Mouse (Mus musculus) liver, adult 2 months (tissue): ENCODE results near the gene Nfasc. TPM values are rescaled to one million over a fixed set of nuclear protein-coding genes. Genes with fewer than 3 reads are reported as not detected.

Source experiments
- DNase-seq: peaks from one replicate; pipeline ENCODE4 v3.0.0-alpha.2; 2011; ENCODE audit warnings: low read depth, low spot score; ENCODE audit errors: extremely low read depth
- H3K27ac ChIP-seq: fragments of 200-500 bp; replicated peaks from 2 replicates; pipeline ENCODE4 v1.5.1; 2012; ENCODE audit warnings: low read depth, mild to moderate bottlenecking, control low read depth, inconsistent platforms, low read length; ENCODE audit not compliant: insufficient read depth
- H3K27me3 ChIP-seq: fragments of 200-500 bp; 2 replicates; pipeline ENCODE4 v1.6.1; 2012; ENCODE audit warnings: mild to moderate bottlenecking, moderate library complexity, low read length, inconsistent platforms; ENCODE audit not compliant: control insufficient read depth, insufficient read depth
- H3K36me3 ChIP-seq: fragments of 200-500 bp; 2 replicates; pipeline ENCODE4 v1.6.1; 2012; ENCODE audit warnings: low read length, inconsistent platforms; ENCODE audit not compliant: control insufficient read depth, insufficient read depth
- H3K4me1 ChIP-seq: fragments of 200-500 bp; 2 replicates; pipeline ENCODE4 v1.6.1; 2011; ENCODE audit warnings: low read length; ENCODE audit not compliant: control insufficient read depth, insufficient read depth
- H3K4me3 ChIP-seq: fragments of 200-500 bp; 2 replicates; pipeline ENCODE4 v1.5.1; 2011; ENCODE audit warnings: low read depth, mild to moderate bottlenecking, control low read depth, low read length, moderate library complexity; ENCODE audit not compliant: insufficient read depth
- H3K79me2 ChIP-seq: fragments of 200-500 bp; 2 replicates; pipeline ENCODE4 v1.6.1; 2012; ENCODE audit warnings: inconsistent platforms, mild to moderate bottlenecking, low read length, moderate library complexity; ENCODE audit not compliant: control insufficient read depth, insufficient read depth
- H3K9ac ChIP-seq: fragments of 200-500 bp; 2 replicates; pipeline ENCODE4 v1.6.1; 2012; ENCODE audit warnings: low read depth, mild to moderate bottlenecking, control low read depth, inconsistent platforms, low read length
- CTCF ChIP-seq: fragments of 200-500 bp; IDR thresholded peaks from 2 replicates; pipeline ENCODE4 v1.5.1; 2011; ENCODE audit warnings: low read depth, low read length, control low read depth
- POLR2A ChIP-seq: fragments of 200-500 bp; IDR thresholded peaks from 2 replicates; pipeline ENCODE4 v1.6.1; 2011; ENCODE audit warnings: low read length, control low read depth; ENCODE audit not compliant: insufficient read depth; ENCODE audit errors: extremely low read depth
- WGBS: fragments of 180-500 bp; shearing (Covaris S2); methylation state at CpG from one replicate; pipeline ENCODE4 v1.1.7; 2018; 5-methylcytosine and 5-hydroxymethylcytosine counted together
- polyA plus RNA-seq: library from polyadenylated mRNA; depleted of rRNA; stranded (reverse); fragments of >200 nt; gene quantifications from 2 replicates; pipeline ENCODE4 v1.2.3, GENCODE M21; 2012
- total RNA-seq: library from RNA; depleted of rRNA; stranded (reverse); fragments of >200 nt; gene quantifications from 2 replicates; pipeline ENCODE4 v1.2.3, GENCODE M21; 2014

Gene Nfasc
- total and polyA plus RNA-seq, 2 experiments = 0.09 to 0.11 TPM

DNA sequence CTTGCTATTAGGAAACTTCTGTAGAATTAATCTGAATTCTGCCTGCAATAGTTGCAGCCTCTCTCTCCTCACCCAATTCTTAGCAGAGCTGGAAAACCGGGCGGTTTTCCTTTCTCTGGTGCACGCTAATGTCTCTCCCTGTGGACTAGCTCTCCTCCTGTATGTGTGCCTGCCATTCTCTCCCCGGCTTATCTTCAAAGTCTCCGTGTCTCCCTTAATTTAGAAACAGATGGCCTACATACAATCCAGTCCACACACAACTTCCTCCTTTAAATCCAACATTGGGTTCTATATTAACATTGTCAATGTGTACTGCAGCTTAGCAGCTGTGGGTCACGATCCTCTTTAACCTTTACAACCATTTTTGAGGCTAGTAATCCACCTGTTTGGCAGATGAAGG, 116.6 kb downstream of the Nfasc start:
- Histone ChIP-seq H3K4me1 (no peaks in the 10 kb centered on the region), H3K79me2 (no peaks in the 10 kb centered on the region), H3K36me3 (no peaks in the 10 kb centered on the region), H3K27me3 (no peaks in the 10 kb centered on the region), H3K9ac (no peak overlapping the region), H3K27ac (no peak overlapping the region), H3K4me3 (no peak overlapping the region)
- DNase-seq = no peak
- 81% methylated on average over 6 of the region's 6 CpGs for WGBS
- TF ChIP-seq CTCF (no peak), POLR2A (no peak)

- Histone ChIP-seq H3K4me3 (no peak overlapping the region), H3K4me1 (no peaks in the 10 kb centered on the region), H3K79me2 (no peaks in the 10 kb centered on the region), H3K9ac (no peak overlapping the region), H3K27me3 (no peaks in the 10 kb centered on the region), H3K27ac (no peak overlapping the region), H3K36me3 (no peaks in the 10 kb centered on the region)
- TF ChIP-seq CTCF = no peak
- TF ChIP-seq POLR2A = no peak
- no peak for DNase-seq
- WGBS = 54% methylated on average over 1 of the region's 1 CpGs
Measured at GRCm38 (mm10) chr1:132624466-132624865, 117.1 kb downstream of the Nfasc start.

- Histone ChIP-seq H3K4me3 (no peak overlapping the region), H3K4me1 (no peaks in the 10 kb centered on the region), H3K79me2 (no peaks in the 10 kb centered on the region), H3K9ac (no peak overlapping the region), H3K36me3 (no peaks in the 10 kb centered on the region), H3K27me3 (no peaks in the 10 kb centered on the region), H3K27ac (no peak overlapping the region)
- TF ChIP-seq CTCF (no peak), POLR2A (no peak)
- 60% methylated on average over 14 of the region's 14 CpGs for WGBS
- DNase-seq = no peak
Measured at GRCm38 (mm10) chr1:132623641-132624336, 117.8 kb downstream of the Nfasc start.

- Histone ChIP-seq H3K27ac (no peak overlapping the region), H3K36me3 (no peaks in the 10 kb centered on the region), H3K27me3 (no peaks in the 10 kb centered on the region), H3K4me3 (no peak overlapping the region), H3K79me2 (no peaks in the 10 kb centered on the region), H3K9ac (no peak overlapping the region), H3K4me1 (no peaks in the 10 kb centered on the region)
- no peak for DNase-seq
- TF ChIP-seq POLR2A (no peak), CTCF (no peak)
- 71% methylated on average over 4 of the region's 4 CpGs for WGBS
Measured at GRCm38 (mm10) chr1:132612066-132612465, 129.5 kb downstream of the Nfasc start.

DNA sequence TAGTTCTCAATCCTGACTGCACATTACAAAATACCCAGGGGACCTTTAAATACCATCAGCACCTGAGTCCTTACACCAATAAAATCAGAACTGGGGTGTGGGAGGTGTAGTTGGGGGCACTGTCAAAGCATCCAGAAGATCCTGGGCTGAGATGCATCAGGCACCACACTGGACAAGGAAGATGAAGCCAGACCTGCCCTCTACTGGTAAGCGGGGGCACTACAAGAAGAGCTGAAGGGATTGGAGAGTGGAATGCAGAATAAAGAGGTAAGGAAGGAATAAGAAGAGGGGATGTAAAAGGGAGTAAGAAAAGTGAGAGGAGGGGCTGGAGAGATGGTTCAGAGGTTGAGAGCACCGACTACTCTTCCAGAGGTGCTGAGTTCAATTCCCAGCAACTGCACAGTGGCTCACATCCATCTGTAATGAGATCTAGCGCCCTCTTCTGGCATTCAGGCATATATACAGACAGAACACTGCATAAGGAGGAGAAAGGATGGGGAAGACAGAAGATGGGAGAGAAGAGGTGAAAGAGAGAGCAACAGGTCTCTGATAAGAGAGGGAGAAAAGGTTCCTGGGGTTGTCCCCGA, 132.5 kb downstream of the Nfasc start:
- Histone ChIP-seq H3K4me3 (no peak overlapping the region), H3K27me3 (no peaks in the 10 kb centered on the region), H3K9ac (no peak overlapping the region), H3K27ac (no peak overlapping the region), H3K36me3 (no peaks in the 10 kb centered on the region), H3K79me2 (no peaks in the 10 kb centered on the region), H3K4me1 (no peaks in the 10 kb centered on the region)
- no peak for TF ChIP-seq POLR2A
- peak; percentile 71 for TF ChIP-seq CTCF
- 34% methylated on average over 4 of the region's 4 CpGs for WGBS
- DNase-seq = peak; percentile 25

GRCm38 (mm10) chr1:132602161-132602560, 139.4 kb downstream of the Nfasc start:
- Histone ChIP-seq H3K79me2 (no peaks in the 10 kb centered on the region), H3K4me1 (no peaks in the 10 kb centered on the region), H3K36me3 (no peaks in the 10 kb centered on the region), H3K4me3 (no peak overlapping the region), H3K9ac (no peak overlapping the region), H3K27me3 (no peaks in the 10 kb centered on the region), H3K27ac (no peak overlapping the region)
- no peak for DNase-seq
- TF ChIP-seq CTCF (no peak), POLR2A (no peak)
- WGBS = 41% methylated on average over 8 of the region's 8 CpGs
